Mouse (Mus musculus): ENCODE results near the gene Lrrc46. TPM values are rescaled to one million over a fixed set of nuclear protein-coding genes. Genes with fewer than 3 reads are reported as not detected.

Gene Lrrc46
- polyA plus RNA-seq, 1 experiment from 2014 or later: 1.1 TPM

DNA sequence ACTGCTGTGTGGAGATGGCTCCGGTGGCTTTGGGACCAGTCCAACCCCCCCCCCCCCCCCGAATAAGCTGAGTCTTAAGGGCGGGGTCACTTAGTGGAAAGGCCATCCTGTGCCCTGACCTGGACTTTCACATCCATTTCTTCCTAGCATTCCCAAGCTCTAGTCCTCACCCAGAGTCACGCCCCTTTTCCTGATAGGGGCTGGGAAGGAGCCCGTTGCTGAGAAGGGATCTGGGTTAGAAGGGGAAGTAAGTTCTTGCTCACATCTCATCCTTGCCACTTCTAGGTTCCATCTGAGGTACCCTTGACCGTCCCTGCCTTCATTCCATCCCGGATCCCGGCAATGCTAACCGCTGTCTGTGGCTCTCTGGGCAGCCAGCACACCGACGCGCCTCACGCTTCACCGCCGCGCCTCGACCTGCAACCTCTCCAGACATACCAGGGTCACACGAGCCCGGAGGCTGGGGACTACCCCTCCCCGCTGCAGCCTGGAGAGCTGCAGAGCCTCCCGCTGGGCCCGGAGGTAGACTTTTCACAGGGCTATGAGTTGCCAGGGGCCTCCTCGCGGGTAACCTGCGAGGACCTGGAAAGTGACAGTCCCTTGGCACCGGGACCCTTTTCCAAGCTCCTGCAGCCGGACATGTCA lies 20.0 kb downstream of the Lrrc46 start:
- Histone ChIP-seq H3K36me3 (ENCODE audit: control insufficient read depth, insufficient read depth) (no peaks in the 10 kb centered on the region), H3K9ac (ENCODE audit: low read length) (peak overlapping the region; percentile 26; the same call in 1 of the 2 replicates), H3K4me2 (ENCODE audit: low read depth, low read length) (peak overlapping the region; percentile 91)

DNA sequence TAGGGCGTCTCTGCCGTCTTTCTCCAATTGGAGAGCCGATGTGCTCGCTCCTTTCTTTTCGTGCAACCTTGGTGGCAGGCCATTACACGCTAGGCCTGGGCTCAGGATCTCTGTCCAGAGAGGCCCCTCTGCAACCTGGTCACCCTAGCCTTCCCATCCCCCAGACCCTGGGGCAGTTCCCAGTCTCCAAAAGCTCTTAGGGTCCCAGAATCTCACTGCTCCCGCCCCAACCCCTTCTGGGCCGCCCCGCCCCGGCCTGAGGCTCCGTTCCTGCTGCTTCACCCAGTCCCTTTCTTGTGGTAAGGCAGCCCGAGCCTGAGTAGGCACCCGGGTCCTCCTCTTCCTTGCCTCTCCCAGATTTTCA lies 21.9 kb downstream of the Lrrc46 start:
- Histone ChIP-seq H3K9me3 (replicated peaks; ENCODE audit: control insufficient read depth, low read length) (no peaks in the 10 kb centered on the region), H3K4me1 (ENCODE audit: control insufficient read depth, insufficient read depth, low read length) (peaks cover 18% of the 10 kb centered on the region), H3K36me3 (ENCODE audit: control insufficient read depth, insufficient read depth) (no peaks in the 10 kb centered on the region), H3K27me3 (ENCODE audit: control insufficient read depth, insufficient read depth, low read length) (peaks cover 88% of the 10 kb centered on the region), H3K9ac (ENCODE audit: low read length) (no peak overlapping the region), H3K4me2 (ENCODE audit: low read depth, low read length) (peak overlapping the region; percentile 53; the same call in 1 of the 2 replicates), H3K4me3 (ENCODE audit: low read length) (peak overlapping the region; percentile 21; the same call in 1 of the 2 replicates), H3K27ac (ENCODE audit: low read length) (no peak overlapping the region)
- no peak for ATAC-seq (replicated peaks; ENCODE audit: extremely low read depth, insufficient read depth, low FRiP score)
- 8% methylated on average over 13 of the region's 13 CpGs for WGBS

More for the DNA sequence above, 20.0 kb downstream of the Lrrc46 start:
- peak overlapping the region; percentile 62 for H3K4me3 ChIP-seq (ENCODE audit: low read length)
- H3K27ac ChIP-seq (ENCODE audit: low read length): no peak overlapping the region
- WGBS: 3% methylated on average over 25 of the region's 27 CpGs
- 0 out of 2 replicates have a peak, but pooled peaks have one; percentile 8 for ATAC-seq (replicated peaks; ENCODE audit: extremely low read depth, insufficient read depth, low FRiP score)
- H3K27me3 ChIP-seq (ENCODE audit: control insufficient read depth, insufficient read depth, low read length): peaks cover 77% of the 10 kb centered on the region
- H3K9me3 ChIP-seq (replicated peaks; ENCODE audit: control insufficient read depth, low read length): no peaks in the 10 kb centered on the region
- H3K4me1 ChIP-seq (ENCODE audit: control insufficient read depth, insufficient read depth, low read length): peaks cover 22% of the 10 kb centered on the region

DNA sequence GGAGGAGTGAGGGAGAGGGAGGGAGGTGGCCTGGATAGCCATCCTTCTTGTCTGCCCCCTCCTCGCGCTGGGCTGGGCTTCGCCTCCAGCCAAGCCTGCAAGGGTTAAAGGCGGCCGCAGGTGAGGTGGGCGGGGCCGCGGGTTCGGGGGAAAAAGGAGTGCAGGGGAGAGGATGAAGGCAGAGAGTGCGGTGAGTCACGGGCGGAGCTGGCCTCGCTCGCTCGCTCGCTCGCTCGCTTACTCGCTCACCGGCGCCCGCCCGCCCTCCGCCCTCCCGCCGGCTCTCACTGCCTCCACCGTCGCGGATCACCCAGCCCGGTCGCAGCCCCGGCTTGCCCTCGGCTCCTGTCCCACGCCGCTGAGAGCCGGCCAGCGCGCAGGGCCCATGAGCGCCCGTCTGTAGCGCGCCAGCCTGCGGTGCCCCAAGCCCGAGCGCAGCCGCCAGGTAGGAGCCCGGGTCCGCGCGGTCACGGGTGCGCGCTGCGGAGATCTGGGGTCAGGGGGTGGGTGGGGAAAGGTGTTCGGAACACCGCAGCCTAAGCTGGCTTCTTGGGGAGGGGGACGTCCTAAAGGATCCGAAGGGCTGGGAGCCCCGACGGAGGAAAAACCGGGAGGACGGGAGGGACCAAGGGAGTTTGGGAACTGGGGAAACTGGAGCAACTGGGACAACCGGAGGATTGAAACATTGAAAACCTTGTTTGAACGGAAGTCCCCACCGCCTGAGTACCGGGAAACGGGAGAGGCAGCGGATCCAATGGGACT lies 22.4 kb downstream of the Lrrc46 start:
- H3K27ac ChIP-seq (ENCODE audit: low read length): no peak overlapping the region
- H3K36me3 ChIP-seq (ENCODE audit: control insufficient read depth, insufficient read depth): no peaks in the 10 kb centered on the region
- peak overlapping the region; percentile 53 for H3K4me2 ChIP-seq (ENCODE audit: low read depth, low read length)
- ATAC-seq (replicated peaks; ENCODE audit: extremely low read depth, insufficient read depth, low FRiP score): no peak
- 0 out of 2 replicates have a peak overlapping the region, but pooled peaks have one; percentile 6 for H3K9ac ChIP-seq (ENCODE audit: low read length)
- peaks cover 83% of the 10 kb centered on the region for H3K27me3 ChIP-seq (ENCODE audit: control insufficient read depth, insufficient read depth, low read length)
- under 1% methylated on average over 54 of the region's 68 CpGs for WGBS
- peak overlapping the region; percentile 45 for H3K4me3 ChIP-seq (ENCODE audit: low read length)
- peaks cover 18% of the 10 kb centered on the region for H3K4me1 ChIP-seq (ENCODE audit: control insufficient read depth, insufficient read depth, low read length)
- no peaks in the 10 kb centered on the region for H3K9me3 ChIP-seq (replicated peaks; ENCODE audit: control insufficient read depth, low read length)

DNA sequence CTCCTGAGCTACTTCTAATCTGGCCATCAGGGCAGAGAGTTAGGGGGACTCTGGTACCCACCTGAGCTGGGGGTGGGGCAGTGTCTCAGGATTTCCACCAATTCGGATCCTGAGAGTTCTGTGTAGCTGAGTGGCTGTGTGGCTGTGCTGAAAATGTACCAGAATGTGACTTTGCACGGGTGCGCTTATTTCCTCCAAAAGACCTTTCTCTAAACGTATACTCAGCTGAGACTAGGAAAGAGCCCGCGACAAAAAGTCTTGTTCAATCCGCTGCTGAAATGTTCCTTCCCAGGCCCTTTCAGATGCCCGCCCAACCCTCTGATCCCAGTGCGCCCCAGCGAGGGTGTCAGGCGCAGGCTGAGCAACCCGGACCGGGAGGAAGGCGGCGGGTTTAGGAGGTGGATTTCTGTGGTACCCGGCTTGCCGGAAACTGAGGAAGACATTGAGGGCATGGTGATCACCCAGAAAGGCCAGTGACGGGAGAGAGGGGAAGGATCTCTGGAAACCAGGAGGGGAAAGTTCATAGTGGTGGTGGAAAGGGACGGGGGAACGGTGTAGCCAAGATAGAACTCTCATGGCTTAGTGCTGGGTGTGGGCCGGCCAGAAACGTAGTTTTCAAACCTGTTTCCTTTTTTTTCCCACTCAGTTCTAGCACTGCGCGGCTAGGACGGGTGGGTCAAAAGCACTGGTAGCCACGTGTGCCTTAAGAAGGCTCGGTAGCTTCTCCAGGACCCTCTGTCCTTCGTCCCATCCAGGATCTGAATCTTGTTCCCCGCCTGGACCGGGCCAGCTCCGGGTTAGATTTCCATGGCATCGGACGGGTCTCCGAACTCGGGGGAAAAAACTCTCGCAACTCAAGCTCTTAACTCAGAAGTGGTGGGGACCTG lies 23.3 kb downstream of the Lrrc46 start:
- Histone ChIP-seq H3K4me1 (ENCODE audit: control insufficient read depth, insufficient read depth, low read length) (peaks cover 18% of the 10 kb centered on the region), H3K27me3 (ENCODE audit: control insufficient read depth, insufficient read depth, low read length) (peaks cover 81% of the 10 kb centered on the region), H3K4me3 (ENCODE audit: low read length) (peak overlapping the region; percentile 45), H3K36me3 (ENCODE audit: control insufficient read depth, insufficient read depth) (no peaks in the 10 kb centered on the region), H3K27ac (ENCODE audit: low read length) (no peak overlapping the region), H3K9ac (ENCODE audit: low read length) (no peak overlapping the region), H3K9me3 (replicated peaks; ENCODE audit: control insufficient read depth, low read length) (no peaks in the 10 kb centered on the region), H3K4me2 (ENCODE audit: low read depth, low read length) (peak overlapping the region; percentile 53)
- under 1% methylated on average over 36 of the region's 36 CpGs for WGBS
- ATAC-seq (replicated peaks; ENCODE audit: extremely low read depth, insufficient read depth, low FRiP score): no peak

DNA sequence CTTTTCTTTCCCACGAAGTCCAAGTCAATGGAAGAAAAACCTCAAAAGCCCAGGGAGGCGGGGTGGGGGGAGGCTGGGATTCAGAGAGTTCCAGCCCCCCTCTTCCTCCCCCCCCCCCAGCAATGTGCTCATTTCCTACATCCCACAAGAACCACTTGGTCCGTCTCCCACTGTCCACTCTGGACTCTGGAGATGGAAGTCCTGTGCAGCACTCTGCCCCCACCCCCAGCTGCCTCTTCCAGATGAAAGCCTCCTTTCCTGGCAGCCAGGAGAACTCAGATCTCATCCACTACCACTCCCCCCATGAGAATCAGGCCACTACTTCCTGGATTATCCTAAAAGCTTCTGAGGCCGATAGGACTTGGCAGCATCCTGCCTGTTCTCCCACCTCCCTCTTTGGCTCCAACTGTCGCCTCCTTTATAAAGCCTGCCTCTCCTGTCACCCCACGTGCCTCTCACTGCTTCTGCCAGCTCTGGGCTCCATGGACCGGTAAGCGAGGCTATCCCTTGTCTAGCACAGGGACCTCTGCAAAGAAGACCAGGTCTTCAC lies 28.0 kb downstream of the Lrrc46 start, which contains the start of gene Sp6:
Sp6 (plus strand) TSS at position 274 of the 550 bp plus-strand sequence.
- no peak within 1 kb of the TSS for H3K9ac ChIP-seq (ENCODE audit: low read length)
- H3K27ac ChIP-seq (ENCODE audit: low read length): no peak within 1 kb of the TSS
- H3K36me3 ChIP-seq (ENCODE audit: control insufficient read depth, insufficient read depth): no peaks in the 10 kb centered on the region
- peaks cover 68% of the 10 kb centered on the region for H3K27me3 ChIP-seq (ENCODE audit: control insufficient read depth, insufficient read depth, low read length)
- no peak within 1 kb of the TSS for H3K4me2 ChIP-seq (ENCODE audit: low read depth, low read length)
- H3K9me3 ChIP-seq (replicated peaks; ENCODE audit: control insufficient read depth, low read length): no peaks in the 10 kb centered on the region
- H3K4me3 ChIP-seq (ENCODE audit: low read length): no peak within 1 kb of the TSS
- ATAC-seq (replicated peaks; ENCODE audit: extremely low read depth, insufficient read depth, low FRiP score): no peak
- 23% methylated on average over 8 of the region's 8 CpGs for WGBS
- H3K4me1 ChIP-seq (ENCODE audit: control insufficient read depth, insufficient read depth, low read length): 0 out of 2 replicates have a peak, but pooled peaks cover under 1% of the 10 kb centered on the region

DNA sequence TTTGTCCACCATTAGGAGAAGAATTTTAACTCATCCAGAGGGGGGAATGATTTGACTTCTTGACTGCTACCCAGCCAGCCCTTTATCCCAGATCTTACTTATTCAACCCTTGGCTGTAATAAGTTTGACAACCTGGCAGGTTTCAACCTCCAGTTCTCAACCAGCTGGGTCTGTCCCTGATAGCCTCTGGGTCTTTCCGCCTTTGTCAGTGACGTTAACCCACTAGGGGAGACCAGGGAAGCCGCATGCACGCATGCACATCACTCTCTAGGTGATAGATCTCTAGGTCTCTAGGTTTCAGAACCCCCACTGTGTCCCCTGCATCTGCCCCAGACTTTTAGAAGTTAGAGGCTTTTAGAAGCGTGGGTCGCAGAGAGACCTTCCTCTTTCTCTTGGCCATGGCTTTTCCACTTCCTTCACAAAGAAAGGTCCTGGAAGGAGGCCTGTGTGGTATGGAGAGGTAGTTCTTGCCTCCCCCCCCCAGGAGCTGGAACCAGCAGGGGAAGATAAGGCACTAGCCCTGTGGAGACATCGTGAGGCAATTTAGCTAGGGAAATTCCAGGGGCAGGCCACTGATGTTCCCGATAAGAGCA lies 31.9 kb downstream of the Lrrc46 start:
- no peak for ATAC-seq (replicated peaks; ENCODE audit: extremely low read depth, insufficient read depth, low FRiP score)
- no peak overlapping the region for H3K9ac ChIP-seq (ENCODE audit: low read length)
- H3K27me3 ChIP-seq (ENCODE audit: control insufficient read depth, insufficient read depth, low read length): peaks cover 39% of the 10 kb centered on the region
- no peak overlapping the region for H3K27ac ChIP-seq (ENCODE audit: low read length)
- H3K4me1 ChIP-seq (ENCODE audit: control insufficient read depth, insufficient read depth, low read length): no peaks in the 10 kb centered on the region
- H3K9me3 ChIP-seq (replicated peaks; ENCODE audit: control insufficient read depth, low read length): no peaks in the 10 kb centered on the region
- WGBS: 34% methylated on average over 8 of the region's 8 CpGs
- no peak overlapping the region for H3K4me3 ChIP-seq (ENCODE audit: low read length)
- no peak overlapping the region for H3K4me2 ChIP-seq (ENCODE audit: low read depth, low read length)
- H3K36me3 ChIP-seq (ENCODE audit: control insufficient read depth, insufficient read depth): no peaks in the 10 kb centered on the region

DNA sequence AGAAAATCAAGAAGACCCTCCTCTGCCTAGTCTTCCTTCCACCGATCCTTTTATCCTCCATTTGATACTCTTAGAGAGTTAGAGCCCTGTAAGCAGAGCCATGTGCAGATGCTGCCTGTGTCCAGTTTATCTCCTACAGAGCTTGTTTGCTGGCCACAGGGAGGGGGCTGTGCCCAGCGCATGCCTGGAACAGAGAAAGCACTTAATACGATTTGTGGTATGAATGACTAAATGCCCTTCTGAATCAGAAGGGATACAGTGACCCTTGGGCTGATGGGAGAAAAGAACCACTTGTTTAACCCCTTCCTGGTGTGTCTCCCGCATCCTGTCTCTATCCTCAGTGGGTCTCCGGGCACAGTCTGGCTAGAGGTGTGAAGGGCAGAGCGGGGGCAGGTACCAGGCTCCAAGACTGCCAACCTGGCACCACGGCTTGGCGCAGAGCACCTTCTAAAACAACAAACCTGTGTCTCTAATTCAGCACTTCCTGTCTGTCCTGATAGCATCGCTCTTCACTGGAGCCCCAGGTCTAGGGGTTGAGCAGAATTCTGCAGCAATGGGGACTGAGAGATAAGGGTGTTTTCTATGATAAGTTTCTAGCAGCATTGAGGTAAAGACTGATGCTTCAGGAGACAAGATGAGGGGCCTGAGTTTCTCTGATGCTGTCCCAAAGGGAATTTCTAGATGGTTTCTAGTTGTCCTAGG lies 34.0 kb downstream of the Lrrc46 start:
- WGBS: 41% methylated on average over 9 of the region's 9 CpGs
- Histone ChIP-seq H3K9me3 (replicated peaks; ENCODE audit: control insufficient read depth, low read length) (no peaks in the 10 kb centered on the region), H3K4me1 (ENCODE audit: control insufficient read depth, insufficient read depth, low read length) (no peaks in the 10 kb centered on the region), H3K27me3 (ENCODE audit: control insufficient read depth, insufficient read depth, low read length) (peaks cover 32% of the 10 kb centered on the region), H3K4me2 (ENCODE audit: low read depth, low read length) (no peak overlapping the region), H3K4me3 (ENCODE audit: low read length) (no peak overlapping the region), H3K27ac (ENCODE audit: low read length) (no peak overlapping the region), H3K36me3 (ENCODE audit: control insufficient read depth, insufficient read depth) (no peaks in the 10 kb centered on the region), H3K9ac (ENCODE audit: low read length) (no peak overlapping the region)
- ATAC-seq (replicated peaks; ENCODE audit: extremely low read depth, insufficient read depth, low FRiP score): no peak

DNA sequence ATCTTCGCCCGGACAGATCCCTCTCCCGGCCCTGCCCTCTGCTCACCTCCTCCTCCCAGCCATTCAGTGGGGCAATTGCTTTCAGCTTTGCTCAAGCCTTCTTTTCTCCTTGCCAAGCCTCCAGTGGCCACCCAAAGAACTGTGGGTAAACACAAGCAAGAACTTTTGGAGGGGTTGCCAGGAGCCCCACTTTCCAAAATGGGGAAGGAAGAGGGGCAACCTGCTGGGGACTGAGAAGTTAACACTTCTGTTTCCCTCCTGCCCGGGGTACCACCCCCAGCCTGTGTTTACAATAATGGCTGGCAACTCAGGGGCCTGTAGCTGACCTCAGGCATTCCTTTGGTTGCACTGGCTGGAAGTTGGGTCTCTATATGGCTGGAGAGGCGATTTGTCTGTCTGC lies 38.0 kb downstream of the Lrrc46 start:
- Histone ChIP-seq H3K9me3 (replicated peaks; ENCODE audit: control insufficient read depth, low read length) (no peaks in the 10 kb centered on the region), H3K36me3 (ENCODE audit: control insufficient read depth, insufficient read depth) (no peaks in the 10 kb centered on the region), H3K9ac (ENCODE audit: low read length) (no peak overlapping the region), H3K4me1 (ENCODE audit: control insufficient read depth, insufficient read depth, low read length) (no peaks in the 10 kb centered on the region), H3K27me3 (ENCODE audit: control insufficient read depth, insufficient read depth, low read length) (peaks cover 14% of the 10 kb centered on the region), H3K4me2 (ENCODE audit: low read depth, low read length) (no peak overlapping the region), H3K27ac (ENCODE audit: low read length) (no peak overlapping the region), H3K4me3 (ENCODE audit: low read length) (no peak overlapping the region)
- 40% methylated on average over 5 of the region's 5 CpGs for WGBS
- ATAC-seq (replicated peaks; ENCODE audit: extremely low read depth, insufficient read depth, low FRiP score): no peak
